Mouse (Mus musculus) erythroblast, embryonic 14.5 days (primary cell): ENCODE measurements around the gene Trim30a.

Experiments used
- GATA1 ChIP-seq: IDR thresholded peaks from 2 replicates; pipeline ENCODE4 v1.6.1; 2012; ENCODE audit warnings: low read length, inconsistent platforms, mixed read lengths
- TAL1 ChIP-seq: IDR thresholded peaks from 3 replicates; pipeline ENCODE4 v1.6.1; 2012; ENCODE audit warnings: low read length, inconsistent platforms, mixed read lengths

DNA sequence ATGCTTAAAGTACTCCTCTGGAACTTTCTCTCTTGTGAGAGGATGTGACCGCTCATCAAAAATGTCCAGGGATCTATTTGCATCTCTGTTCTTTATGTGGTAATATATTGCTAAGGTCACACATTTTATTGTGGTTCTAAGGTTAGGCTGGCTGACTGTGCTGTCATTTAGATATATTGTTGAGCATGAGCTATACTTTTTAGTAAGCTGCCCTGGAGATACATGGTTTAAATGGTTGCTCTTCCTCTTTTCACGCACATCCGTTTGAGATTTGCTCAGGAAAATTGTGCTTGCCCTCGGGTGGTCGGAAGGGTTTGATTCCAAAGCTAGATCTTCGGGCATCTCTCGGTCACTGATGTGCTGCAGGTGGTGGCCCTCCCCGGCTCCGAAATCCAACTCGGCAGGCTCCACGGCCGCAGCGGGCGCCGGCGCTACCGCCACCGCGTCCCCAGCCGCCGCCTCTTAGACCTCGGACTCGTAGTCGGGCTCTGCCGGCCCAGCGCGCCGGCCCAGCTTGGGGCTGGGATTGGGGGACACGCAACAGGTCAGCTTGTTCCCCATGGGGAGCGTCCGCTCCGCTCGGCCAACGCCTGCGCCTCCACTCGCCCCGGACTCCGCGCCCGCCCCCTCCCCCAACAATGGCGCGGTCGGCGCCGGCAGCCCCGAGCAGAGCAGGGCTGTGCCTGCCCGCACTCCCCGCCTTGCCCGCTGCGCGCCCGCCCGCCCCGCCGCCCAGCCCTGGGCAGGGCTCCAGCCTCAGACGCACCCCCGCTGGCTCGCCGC lies 36.8 kb upstream of the Trim30a start:
- no peak for TF ChIP-seq TAL1
- TF ChIP-seq GATA1, result no peak
